Mouse (Mus musculus) cerebellum, adult 18-20 months (tissue): ENCODE results near the gene Csrp1.

Experiments
- DNase-seq, 2 experiments: peaks; one replicate each; pipeline ENCODE4 v3.0.0; 2021

The Csrp1 gene

GRCm38 (mm10) chr1:135698451-135698921 lies 21.4 kb upstream of the Csrp1 start:
- DNase-seq, result no peak

GRCm38 (mm10) chr1:135698996-135699705 lies 20.7 kb upstream of the Csrp1 start:
- DNase-seq, result peak; percentile 40 to 46

GRCm38 (mm10) chr1:135699892-135700291 lies 20.0 kb upstream of the Csrp1 start:
- no peak for DNase-seq

GRCm38 (mm10) chr1:135700605-135701004 lies 19.3 kb upstream of the Csrp1 start:
- DNase-seq, result peak; percentile 66 to 76

- DNase-seq, result no peak
These were observed 18.5 kb upstream of the Csrp1 start for GRCm38 (mm10) chr1:135701314-135701713.

GRCm38 (mm10) chr1:135702722-135703121 lies 17.1 kb upstream of the Csrp1 start:
- no peak for DNase-seq

GRCm38 (mm10) chr1:135704317-135704821 lies 15.5 kb upstream of the Csrp1 start:
- no peak for DNase-seq

- DNase-seq, result no peak
These were observed 11.5 kb upstream of the Csrp1 start for GRCm38 (mm10) chr1:135708369-135708768.

GRCm38 (mm10) chr1:135711126-135711525 lies 8.7 kb upstream of the Csrp1 start:
- DNase-seq, result no peak

- DNase-seq, result no peak
These were observed 5.6 kb upstream of the Csrp1 start for GRCm38 (mm10) chr1:135714028-135714815.

GRCm38 (mm10) chr1:135714901-135715609 lies 4.8 kb upstream of the Csrp1 start:
- no peak for DNase-seq

- peak; percentile 20 to 34 for DNase-seq
These were observed 375 bp upstream of the Csrp1 start for GRCm38 (mm10) chr1:135719486-135719885.

GRCm38 (mm10) chr1:135723016-135723415 lies 3.2 kb downstream of the Csrp1 start:
- no peak for DNase-seq

- no peak for DNase-seq
These were observed 4.3 kb downstream of the Csrp1 start for GRCm38 (mm10) chr1:135724134-135724533.

GRCm38 (mm10) chr1:135725324-135725723 lies 5.5 kb downstream of the Csrp1 start:
- DNase-seq, result no peak

- DNase-seq, result no peak
These were observed 6.1 kb downstream of the Csrp1 start for GRCm38 (mm10) chr1:135725936-135726335.

GRCm38 (mm10) chr1:135728631-135729366 lies 8.9 kb downstream of the Csrp1 start:
- DNase-seq, result peak; percentile 33 to 39

GRCm38 (mm10) chr1:135729367-135729713 lies 9.5 kb downstream of the Csrp1 start:
- DNase-seq, result peak; percentile 14 to 15

GRCm38 (mm10) chr1:135729821-135730220 lies 10.0 kb downstream of the Csrp1 start:
- DNase-seq, result no peak

- DNase-seq, result no peak
These were observed 10.4 kb downstream of the Csrp1 start for GRCm38 (mm10) chr1:135730296-135730695.

- no peak for DNase-seq
These were observed 11.5 kb downstream of the Csrp1 start for GRCm38 (mm10) chr1:135731393-135731792.

- no peak for DNase-seq
These were observed 12.2 kb downstream of the Csrp1 start for GRCm38 (mm10) chr1:135731897-135732684.
